Mouse (Mus musculus) olfactory bulb, adult 2 months (tissue): ENCODE measurements around the gene Flt4. TPM values are rescaled to one million over a fixed set of nuclear protein-coding genes. Genes with fewer than 3 reads are reported as not detected.

Experiments
- H3K27ac ChIP-seq: fragments of 200-500 bp; 2 replicates; pipeline ENCODE4 v1.5.1; 2012; ENCODE audit warnings: low read depth, low read length; ENCODE audit not compliant: insufficient read depth
- H3K4me1 ChIP-seq: fragments of 200-500 bp; 2 replicates; pipeline ENCODE4 v1.6.1; 2012; ENCODE audit warnings: low read length; ENCODE audit not compliant: control insufficient read depth, insufficient read depth
- H3K4me3 ChIP-seq: fragments of 200-500 bp; 2 replicates; pipeline ENCODE4 v1.5.1; 2012; ENCODE audit warnings: mild to moderate bottlenecking, low read depth, low read length, moderate library complexity; ENCODE audit not compliant: insufficient read depth
- CTCF ChIP-seq: fragments of 200-500 bp; IDR thresholded peaks from 2 replicates; pipeline ENCODE4 v1.5.1; 2012; ENCODE audit warnings: low read depth, mild to moderate bottlenecking, low read length, moderate library complexity; ENCODE audit not compliant: insufficient read depth
- POLR2A ChIP-seq: fragments of 200-500 bp; IDR thresholded peaks from 2 replicates; pipeline ENCODE4 v1.6.1; 2012; ENCODE audit warnings: mild to moderate bottlenecking, low read depth, low read length, moderate library complexity; ENCODE audit not compliant: insufficient read depth
- WGBS: fragments of 180-500 bp; shearing (Covaris S2); methylation state at CpG from one replicate; pipeline ENCODE4 v1.1.7; 2018; 5-methylcytosine and 5-hydroxymethylcytosine counted together
- polyA plus RNA-seq: library from polyadenylated mRNA; stranded (reverse); fragments of >200 nt; gene quantifications from 2 replicates; pipeline ENCODE4 v1.2.4, GENCODE M21; 2012; ENCODE audit warnings: low replicate concordance; ENCODE audit not compliant: missing spikeins, insufficient read depth, insufficient read length

Flt4 gene
- polyA plus RNA-seq, 1 experiment = not detected

DNA sequence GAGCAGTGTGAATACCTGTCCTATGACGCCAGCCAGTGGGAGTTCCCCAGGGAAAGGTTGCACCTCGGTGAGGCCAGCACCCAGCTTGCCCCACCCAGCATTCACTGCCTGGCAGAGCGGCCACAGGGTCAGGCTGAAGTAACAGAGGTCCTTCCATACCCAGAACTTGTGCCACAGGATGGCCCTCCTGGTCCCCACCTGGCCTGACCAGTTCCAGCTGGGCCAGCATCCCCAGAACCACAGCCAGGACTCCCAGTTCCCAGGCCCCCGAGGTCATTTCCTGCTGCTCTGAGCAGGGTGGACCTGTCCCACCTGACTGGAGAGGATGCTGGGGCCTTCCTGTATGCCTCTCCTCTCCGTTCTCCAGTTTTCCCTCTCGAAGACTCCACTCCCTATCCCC is 26.6 kb downstream of the Flt4 start:
- TF ChIP-seq CTCF (no peak), POLR2A (no peak)
- WGBS = 79% methylated on average over 6 of the region's 6 CpGs
- H3K4me3 ChIP-seq = no peak overlapping the region
- H3K4me1 ChIP-seq = peaks cover 12% of the 10 kb centered on the region; the same call in 1 of the 2 replicates
- H3K27ac ChIP-seq = no peak overlapping the region

DNA sequence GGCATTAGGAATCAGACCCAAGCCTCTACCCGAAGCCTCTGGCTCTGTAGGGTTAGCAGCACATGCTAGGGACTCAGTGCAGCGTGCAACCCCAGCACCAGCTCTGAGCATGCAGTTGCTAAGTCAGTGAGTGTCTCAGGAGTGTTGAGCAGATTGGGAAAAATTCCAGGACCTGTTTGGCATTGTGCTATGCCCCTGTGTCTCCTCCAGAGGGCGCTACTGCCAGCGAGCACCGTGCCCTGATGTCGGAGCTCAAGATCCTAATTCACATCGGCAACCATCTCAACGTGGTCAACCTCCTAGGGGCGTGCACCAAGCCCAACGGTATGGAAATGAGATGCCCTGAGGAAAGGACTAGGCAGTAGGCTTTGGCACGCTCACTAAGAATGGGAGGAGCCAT is 27.4 kb downstream of the Flt4 start:
- peaks cover 12% of the 10 kb centered on the region; the same call in 1 of the 2 replicates for H3K4me1 ChIP-seq
- WGBS = 7% methylated on average over 11 of the region's 11 CpGs

DNA sequence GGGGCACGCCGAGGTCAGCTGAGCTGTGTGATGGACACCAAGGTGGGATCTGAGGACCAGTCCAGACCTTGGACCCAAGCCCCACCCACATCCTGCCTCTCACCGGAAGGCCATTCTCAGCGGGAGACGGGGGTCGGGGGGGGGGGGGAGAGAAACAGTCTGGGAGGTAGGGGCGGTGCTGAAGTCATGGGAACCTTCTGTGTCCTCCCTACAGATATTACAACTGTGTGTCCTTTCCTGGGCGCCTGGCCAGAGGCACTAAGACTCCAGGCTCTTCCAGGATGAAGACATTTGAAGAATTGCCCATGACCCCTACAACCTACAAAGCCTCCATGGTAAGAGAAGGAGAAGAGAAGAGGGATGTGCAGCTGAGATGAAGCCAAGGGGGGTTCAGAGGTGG is 36.6 kb downstream of the Flt4 start:
- Histone ChIP-seq H3K4me1 (peaks cover 3% of the 10 kb centered on the region), H3K4me3 (no peak overlapping the region), H3K27ac (no peak overlapping the region)
- WGBS = 66% methylated on average over 8 of the region's 8 CpGs
- TF ChIP-seq POLR2A (no peak), CTCF (no peak)

More for the DNA sequence above, 27.4 kb downstream of the Flt4 start:
- no peak overlapping the region for H3K27ac ChIP-seq
- H3K4me3 ChIP-seq = no peak overlapping the region
- TF ChIP-seq CTCF (peak; percentile 67; the same call in 1 of the 2 replicates), POLR2A (no peak)

DNA sequence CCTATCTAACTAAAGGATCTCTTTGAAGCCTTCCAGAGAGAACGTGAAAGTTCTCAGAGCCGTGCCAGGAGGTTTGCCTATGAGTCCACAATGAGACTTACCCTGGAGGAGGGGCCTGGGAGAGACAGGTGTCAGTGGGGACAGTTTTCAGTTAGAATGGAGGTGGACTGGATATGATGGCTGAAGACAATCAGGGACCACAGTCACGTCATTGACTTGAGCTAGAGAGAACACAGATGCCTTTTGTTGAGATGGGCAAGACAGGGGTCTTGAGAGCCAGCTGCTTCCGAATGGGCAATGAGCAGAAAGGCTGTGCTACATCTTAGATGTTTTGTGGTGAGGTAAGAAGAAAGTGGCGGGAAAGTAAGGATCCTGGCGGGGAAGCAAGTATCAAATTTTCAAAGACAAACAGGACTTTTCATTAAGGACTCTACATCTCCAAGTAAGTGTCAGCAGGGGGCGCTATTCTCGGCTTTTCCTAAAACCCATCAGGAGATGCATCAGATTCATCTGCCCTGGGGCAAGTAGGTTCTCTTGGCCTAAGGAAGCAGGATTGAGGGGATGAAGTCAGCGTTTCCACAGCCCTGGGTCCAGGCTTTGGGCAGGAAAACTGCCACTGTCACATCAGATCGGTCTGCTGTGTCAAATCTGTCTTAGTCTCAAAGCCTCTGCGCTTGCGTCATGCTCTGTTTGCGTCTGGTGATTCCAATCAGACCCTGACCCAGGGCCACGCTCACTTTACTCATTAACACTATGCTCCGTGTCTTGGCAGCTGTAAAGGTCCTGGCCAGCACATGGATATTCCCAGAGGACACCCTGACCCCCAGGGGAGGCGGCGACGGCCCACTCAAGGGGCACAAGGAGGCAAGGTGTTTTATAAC is 41.3 kb downstream of the Flt4 start:
- 71% methylated on average over 18 of the region's 18 CpGs for WGBS
- Histone ChIP-seq H3K27ac (peak overlapping the region; percentile 79), H3K4me3 (no peak overlapping the region), H3K4me1 (peaks cover 21% of the 10 kb centered on the region)
- TF ChIP-seq POLR2A (no peak), CTCF (no peak)

DNA sequence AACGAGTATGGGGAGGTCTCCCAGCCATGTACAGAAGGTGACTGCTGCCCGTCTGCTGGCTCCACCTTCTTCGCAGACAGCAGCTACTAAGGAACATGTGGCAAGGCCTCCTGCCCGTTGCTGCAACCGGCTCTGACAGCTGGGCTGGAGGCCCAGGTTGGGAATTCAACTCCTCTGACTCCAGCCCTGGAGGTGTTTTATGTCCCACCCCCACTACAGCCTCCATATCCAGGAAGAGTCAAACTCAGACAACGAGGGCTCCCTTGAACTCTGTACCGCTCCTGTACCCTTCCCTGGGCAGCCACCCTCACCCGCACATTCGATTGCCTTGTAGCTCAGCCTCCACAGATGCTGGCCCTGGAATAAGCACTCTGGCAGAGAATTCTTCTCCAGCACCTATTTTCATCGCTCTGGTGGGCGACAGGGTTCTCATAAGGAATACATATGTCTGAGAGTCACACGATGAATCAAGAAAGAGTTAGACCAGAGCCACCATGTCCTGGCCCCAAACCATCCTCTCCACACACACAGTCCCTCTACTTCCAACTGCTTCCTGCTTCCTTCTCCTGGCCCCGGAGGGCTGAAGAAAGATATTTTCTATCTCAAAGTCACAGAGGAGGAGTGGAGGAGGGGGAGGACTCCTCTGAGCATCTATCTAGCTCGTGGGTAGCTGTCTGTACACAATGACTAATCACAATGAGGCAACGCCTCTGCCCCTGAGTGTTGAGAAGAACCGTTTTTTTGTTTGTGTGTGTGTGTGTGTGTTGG is 42.1 kb downstream of the Flt4 start:
- Histone ChIP-seq H3K4me1 (peaks cover 21% of the 10 kb centered on the region), H3K27ac (peak overlapping the region; percentile 79), H3K4me3 (no peak overlapping the region)
- WGBS = 46% methylated on average over 16 of the region's 16 CpGs
- no peak for TF ChIP-seq CTCF
- TF ChIP-seq POLR2A = 0 out of 2 replicates have a peak, but pooled peaks have one; percentile 11

DNA sequence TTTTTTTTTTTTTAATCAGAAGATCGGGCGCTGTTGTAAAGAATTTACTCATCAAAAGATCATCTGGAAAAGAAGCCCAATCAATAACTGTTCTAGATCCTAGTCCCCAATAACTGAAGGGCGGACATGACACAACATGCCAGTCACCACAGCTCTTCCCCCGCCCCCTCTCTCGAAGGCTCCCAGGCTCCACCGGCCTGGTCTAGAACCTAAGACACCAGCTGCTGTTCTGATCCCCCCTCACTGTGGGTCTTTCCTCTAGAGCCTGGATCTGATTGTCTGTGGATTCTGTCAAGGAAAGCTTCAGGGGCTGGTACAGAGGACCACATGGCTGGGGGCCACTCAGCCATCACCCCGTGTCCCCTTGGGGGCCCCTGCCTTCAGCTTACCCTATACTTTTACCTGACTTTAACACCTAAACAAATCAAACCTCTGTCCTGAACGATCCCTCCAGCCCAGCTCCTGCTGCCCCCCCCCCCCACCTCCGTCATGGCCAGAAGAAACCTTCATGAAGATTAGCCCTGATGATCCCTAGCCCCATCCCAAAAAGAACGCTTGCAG is 42.8 kb downstream of the Flt4 start:
- TF ChIP-seq POLR2A (no peak), CTCF (no peak)
- Histone ChIP-seq H3K4me1 (peaks cover 21% of the 10 kb centered on the region), H3K4me3 (no peak overlapping the region), H3K27ac (no peak overlapping the region)
- 71% methylated on average over 10 of the region's 10 CpGs for WGBS

DNA sequence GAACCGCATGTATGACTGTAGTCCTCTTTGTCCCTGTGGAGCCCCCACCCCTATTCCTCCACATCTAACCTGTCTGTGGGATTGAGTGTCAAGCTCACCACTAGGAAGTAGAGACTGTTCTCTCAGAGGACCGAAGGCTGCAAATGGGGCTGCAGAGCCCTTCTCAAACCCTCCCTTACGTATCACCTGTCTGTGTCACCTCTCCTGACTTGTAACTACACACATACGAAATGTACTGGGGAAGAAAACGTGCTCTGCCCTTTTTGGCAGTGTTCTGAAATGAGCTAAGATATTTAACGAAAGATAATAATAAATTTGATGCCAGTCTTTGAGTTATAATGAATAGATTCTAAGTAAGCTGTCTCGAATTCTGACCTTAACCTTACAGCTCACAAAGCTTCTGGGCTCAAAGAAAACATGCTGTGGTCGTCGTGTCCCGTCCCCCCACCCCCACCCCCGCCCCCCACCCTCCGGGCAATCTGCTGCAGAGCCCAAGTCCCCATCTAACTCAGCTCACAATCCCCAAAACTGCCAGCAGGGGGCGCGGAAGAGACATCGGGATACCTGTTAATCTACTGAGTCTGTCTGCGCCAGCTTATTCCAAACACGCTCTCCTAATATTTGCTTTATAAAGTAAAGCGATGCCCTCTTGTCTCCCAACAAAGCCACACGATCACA is 43.5 kb downstream of the Flt4 start:
- TF ChIP-seq CTCF (no peak), POLR2A (no peak)
- Histone ChIP-seq H3K27ac (no peak overlapping the region), H3K4me3 (no peak overlapping the region), H3K4me1 (peaks cover 21% of the 10 kb centered on the region)
- WGBS = 17% methylated on average over 19 of the region's 19 CpGs

DNA sequence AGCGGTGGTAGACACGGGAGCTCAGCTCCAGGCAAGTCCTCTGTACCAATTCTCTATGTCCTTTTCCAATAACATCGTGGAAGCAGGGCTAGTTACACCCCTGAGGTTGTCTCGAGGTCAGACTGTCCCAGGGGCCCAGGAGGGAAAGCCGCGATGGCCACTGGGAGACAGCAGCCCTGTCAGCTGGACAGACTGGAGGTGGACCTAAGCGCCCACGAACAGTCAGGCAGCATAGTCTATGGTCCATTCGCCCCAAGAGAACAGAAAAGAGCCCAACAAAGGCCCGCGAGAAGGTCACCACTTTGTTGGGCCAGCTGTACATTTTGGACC is 44.0 kb downstream of the Flt4 start:
- H3K27ac ChIP-seq = no peak overlapping the region
- 38% methylated on average over 11 of the region's 11 CpGs for WGBS
- TF ChIP-seq POLR2A = no peak
- no peak for TF ChIP-seq CTCF
- peaks cover 21% of the 10 kb centered on the region for H3K4me1 ChIP-seq
- no peak overlapping the region for H3K4me3 ChIP-seq
